Mouse (Mus musculus): ENCODE measurements at regions not wholly inside any gene's neighbourhood (a gene's known extent, or its start where the extent isn't known, plus 50 kb on each side); places are given as distances from the start of the nearest gene placed in this dataset.

DNA sequence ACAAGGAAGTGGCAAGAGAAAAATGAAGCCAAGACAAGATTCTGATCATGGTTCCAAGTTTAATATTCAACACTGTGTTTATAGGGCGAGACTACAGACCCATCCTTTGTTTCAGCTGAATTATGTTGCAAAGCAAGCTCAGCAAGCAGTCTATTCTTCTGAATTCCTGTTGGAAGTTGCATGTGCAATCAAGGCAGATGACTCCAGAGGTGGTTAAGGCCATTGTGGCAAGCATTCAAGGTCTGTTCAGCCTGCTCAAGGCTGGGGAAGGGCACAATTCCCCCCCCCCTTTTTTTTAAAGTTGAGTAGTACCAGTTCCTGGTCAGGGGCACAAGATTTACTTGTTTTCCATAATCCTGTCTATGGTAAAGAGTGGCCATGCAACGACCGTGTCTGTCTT is 431.1 kb downstream of the 1810013L24Rik start:
- H3K4me3 ChIP-seq (ENCODE audit: control insufficient read depth, low read depth, low read length) = no peak overlapping the region
- TF ChIP-seq CTCF (IDR thresholded peaks at IDR 0.05; ENCODE audit: control insufficient read depth, insufficient read depth, insufficient replicate concordance, low read depth, low read length) (no peak), POLR2A (IDR thresholded peaks at IDR 0.05; ENCODE audit: control insufficient read depth, low read depth, low read length) (no peak)

DNA sequence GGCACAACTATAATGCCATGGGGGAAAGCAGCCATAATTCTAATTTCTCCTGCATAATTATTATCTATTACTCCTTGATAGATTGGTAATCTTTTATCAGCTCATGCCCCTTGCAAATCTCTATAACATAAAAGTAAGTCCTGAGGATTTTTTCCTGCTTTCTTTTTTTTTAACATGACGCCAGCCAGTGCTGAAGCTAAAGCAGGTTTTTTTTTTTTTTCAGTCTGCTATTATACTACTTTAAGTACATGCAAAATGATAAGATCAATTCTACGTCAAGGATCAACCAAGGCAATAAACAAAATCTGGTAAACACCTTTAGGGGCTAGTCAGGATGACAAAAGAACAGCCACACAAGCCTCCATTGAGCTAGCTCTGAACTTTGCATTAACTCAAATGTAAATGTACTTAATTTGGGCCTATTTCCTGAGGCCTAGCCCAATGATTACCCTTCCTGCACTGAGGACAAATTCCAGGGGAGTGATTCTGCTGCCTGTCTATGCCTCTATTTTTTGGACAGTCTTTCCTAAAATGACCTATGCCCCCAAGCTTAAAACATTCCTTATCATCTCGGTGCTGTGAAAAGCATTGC is 434.8 kb downstream of the 1810013L24Rik start:
- Histone ChIP-seq H3K4me3 (ENCODE audit: control insufficient read depth, low read depth, low read length) (no peak overlapping the region), H3K36me3 (ENCODE audit: control insufficient read depth, insufficient read depth, low read length) (no peaks in the 10 kb centered on the region), H3K27ac (ENCODE audit: control insufficient read depth, insufficient read depth, low read depth, low read length) (no peak overlapping the region), H3K27me3 (ENCODE audit: control insufficient read depth, insufficient read depth, low read length) (no peaks in the 10 kb centered on the region), H3K4me1 (ENCODE audit: control insufficient read depth, insufficient read depth, low read length) (no peaks in the 10 kb centered on the region)
- no peak for TF ChIP-seq POLR2A (IDR thresholded peaks at IDR 0.05; ENCODE audit: control insufficient read depth, low read depth, low read length)
- TF ChIP-seq CTCF (IDR thresholded peaks at IDR 0.05; ENCODE audit: control insufficient read depth, insufficient read depth, insufficient replicate concordance, low read depth, low read length) = no peak

More for the DNA sequence above, 431.1 kb downstream of the 1810013L24Rik start:
- no peaks in the 10 kb centered on the region for H3K27me3 ChIP-seq (ENCODE audit: control insufficient read depth, insufficient read depth, low read length)
- H3K4me1 ChIP-seq (ENCODE audit: control insufficient read depth, insufficient read depth, low read length) = no peaks in the 10 kb centered on the region
- no peak overlapping the region for H3K27ac ChIP-seq (ENCODE audit: control insufficient read depth, insufficient read depth, low read depth, low read length)
- H3K36me3 ChIP-seq (ENCODE audit: control insufficient read depth, insufficient read depth, low read length) = no peaks in the 10 kb centered on the region

DNA sequence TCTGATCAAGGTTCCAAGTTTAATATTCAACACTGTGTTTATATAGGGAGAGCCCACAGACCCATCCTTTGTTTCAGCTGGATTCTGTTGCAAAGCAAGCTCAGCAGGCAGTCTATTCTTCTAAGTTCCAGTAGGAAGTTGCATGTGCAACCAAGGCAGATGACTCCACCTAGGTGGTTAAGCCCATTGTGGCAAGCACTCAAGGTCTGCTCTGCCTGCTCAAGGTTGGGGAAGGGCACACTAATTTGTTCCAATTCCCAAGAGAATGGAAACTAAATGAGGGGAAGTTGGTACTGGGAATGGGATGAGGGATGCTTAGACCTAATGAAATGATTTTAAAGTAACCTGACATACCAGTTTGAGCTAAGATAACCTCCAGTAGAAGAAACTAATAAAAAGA is 437.3 kb downstream of the 1810013L24Rik start:
- no peak overlapping the region for H3K27ac ChIP-seq (ENCODE audit: control insufficient read depth, insufficient read depth, low read depth, low read length)
- TF ChIP-seq POLR2A (IDR thresholded peaks at IDR 0.05; ENCODE audit: control insufficient read depth, low read depth, low read length) = no peak
- H3K27me3 ChIP-seq (ENCODE audit: control insufficient read depth, insufficient read depth, low read length) = no peaks in the 10 kb centered on the region
- no peaks in the 10 kb centered on the region for H3K4me1 ChIP-seq (ENCODE audit: control insufficient read depth, insufficient read depth, low read length)
- H3K4me3 ChIP-seq (ENCODE audit: control insufficient read depth, low read depth, low read length) = no peak overlapping the region
- H3K36me3 ChIP-seq (ENCODE audit: control insufficient read depth, insufficient read depth, low read length) = no peaks in the 10 kb centered on the region

DNA sequence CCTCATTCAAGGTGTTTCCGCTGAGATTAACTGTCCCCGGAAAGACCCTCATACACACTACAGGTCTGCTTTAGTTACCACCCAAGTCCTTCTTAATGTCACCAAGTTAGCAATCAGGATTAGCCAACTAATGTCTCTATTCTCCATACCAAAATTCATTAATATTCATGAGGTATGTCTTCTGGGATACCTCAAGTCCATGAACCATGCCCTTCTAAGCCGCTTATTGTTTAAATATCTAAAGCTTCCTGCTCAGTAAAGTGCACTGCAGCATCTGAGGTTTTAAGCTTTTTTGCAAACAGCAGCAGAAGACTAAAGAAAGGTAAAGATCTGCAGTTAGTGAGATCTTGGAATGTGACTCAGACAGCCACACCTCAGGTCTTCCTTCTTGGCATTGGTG is 440.2 kb downstream of the 1810013L24Rik start:
- Histone ChIP-seq H3K36me3 (ENCODE audit: control insufficient read depth, insufficient read depth, low read length) (no peaks in the 10 kb centered on the region), H3K4me1 (ENCODE audit: control insufficient read depth, insufficient read depth, low read length) (no peaks in the 10 kb centered on the region), H3K27ac (ENCODE audit: control insufficient read depth, insufficient read depth, low read depth, low read length) (no peak overlapping the region), H3K4me3 (ENCODE audit: control insufficient read depth, low read depth, low read length) (no peak overlapping the region), H3K27me3 (ENCODE audit: control insufficient read depth, insufficient read depth, low read length) (no peaks in the 10 kb centered on the region)
- no peak for TF ChIP-seq POLR2A (IDR thresholded peaks at IDR 0.05; ENCODE audit: control insufficient read depth, low read depth, low read length)
- no peak for TF ChIP-seq CTCF (IDR thresholded peaks at IDR 0.05; ENCODE audit: control insufficient read depth, insufficient read depth, insufficient replicate concordance, low read depth, low read length)

DNA sequence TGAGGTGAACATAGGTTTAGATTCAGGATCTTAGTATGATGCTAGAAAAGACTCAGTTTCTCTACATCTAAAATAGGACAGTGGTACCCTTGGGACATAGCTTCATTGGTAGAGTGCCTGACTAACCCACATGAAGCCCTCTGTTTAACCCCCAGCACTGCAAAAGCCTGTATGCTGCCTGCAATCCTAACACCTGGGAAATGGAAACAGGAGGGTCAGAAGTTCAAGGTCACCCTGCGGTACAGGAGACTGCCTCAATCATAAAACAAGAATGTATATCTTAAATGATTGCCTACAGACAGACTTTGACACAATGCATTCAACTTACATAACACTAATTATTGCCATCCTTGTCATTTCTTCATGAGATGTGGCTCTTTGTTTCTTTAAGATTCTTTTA is 440.8 kb downstream of the 1810013L24Rik start:
- no peaks in the 10 kb centered on the region for H3K36me3 ChIP-seq (ENCODE audit: control insufficient read depth, insufficient read depth, low read length)
- no peak overlapping the region for H3K4me3 ChIP-seq (ENCODE audit: control insufficient read depth, low read depth, low read length)
- no peaks in the 10 kb centered on the region for H3K4me1 ChIP-seq (ENCODE audit: control insufficient read depth, insufficient read depth, low read length)
- H3K27me3 ChIP-seq (ENCODE audit: control insufficient read depth, insufficient read depth, low read length) = no peaks in the 10 kb centered on the region
- TF ChIP-seq CTCF (IDR thresholded peaks at IDR 0.05; ENCODE audit: control insufficient read depth, insufficient read depth, insufficient replicate concordance, low read depth, low read length) = no peak
- no peak for TF ChIP-seq POLR2A (IDR thresholded peaks at IDR 0.05; ENCODE audit: control insufficient read depth, low read depth, low read length)
- H3K27ac ChIP-seq (ENCODE audit: control insufficient read depth, insufficient read depth, low read depth, low read length) = no peak overlapping the region

DNA sequence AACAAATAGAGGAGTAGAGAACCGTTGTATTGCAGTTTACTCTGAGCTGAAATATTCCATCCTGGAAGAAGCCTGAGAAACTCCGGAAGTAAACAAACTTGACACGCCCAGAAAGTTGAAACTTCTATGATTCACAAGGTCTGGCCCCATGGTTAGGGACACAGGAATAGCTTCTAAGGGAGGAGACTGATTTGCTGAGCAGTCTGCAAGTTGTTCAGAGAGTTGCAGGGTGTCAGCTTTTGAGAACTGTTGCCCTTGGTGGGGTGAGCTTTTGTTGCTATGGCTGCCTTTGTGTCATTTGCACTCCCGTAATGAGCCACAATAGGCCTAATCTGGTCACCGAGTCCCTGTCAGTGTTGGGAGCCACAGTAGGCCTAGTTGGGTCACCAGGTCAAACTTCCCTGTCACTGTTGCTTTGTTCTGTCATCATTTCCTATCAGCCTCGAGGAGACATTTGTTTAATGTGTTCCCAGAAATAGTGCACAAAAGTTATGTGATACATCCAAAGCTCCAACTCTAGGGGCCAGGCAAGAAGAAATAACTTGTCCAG is 443.9 kb downstream of the 1810013L24Rik start:
- Histone ChIP-seq H3K4me3 (ENCODE audit: control insufficient read depth, low read depth, low read length) (no peak overlapping the region), H3K27ac (ENCODE audit: control insufficient read depth, insufficient read depth, low read depth, low read length) (no peak overlapping the region), H3K36me3 (ENCODE audit: control insufficient read depth, insufficient read depth, low read length) (no peaks in the 10 kb centered on the region), H3K27me3 (ENCODE audit: control insufficient read depth, insufficient read depth, low read length) (no peaks in the 10 kb centered on the region), H3K4me1 (ENCODE audit: control insufficient read depth, insufficient read depth, low read length) (no peaks in the 10 kb centered on the region)
- TF ChIP-seq POLR2A (IDR thresholded peaks at IDR 0.05; ENCODE audit: control insufficient read depth, low read depth, low read length) (no peak), CTCF (IDR thresholded peaks at IDR 0.05; ENCODE audit: control insufficient read depth, insufficient read depth, insufficient replicate concordance, low read depth, low read length) (no peak)

DNA sequence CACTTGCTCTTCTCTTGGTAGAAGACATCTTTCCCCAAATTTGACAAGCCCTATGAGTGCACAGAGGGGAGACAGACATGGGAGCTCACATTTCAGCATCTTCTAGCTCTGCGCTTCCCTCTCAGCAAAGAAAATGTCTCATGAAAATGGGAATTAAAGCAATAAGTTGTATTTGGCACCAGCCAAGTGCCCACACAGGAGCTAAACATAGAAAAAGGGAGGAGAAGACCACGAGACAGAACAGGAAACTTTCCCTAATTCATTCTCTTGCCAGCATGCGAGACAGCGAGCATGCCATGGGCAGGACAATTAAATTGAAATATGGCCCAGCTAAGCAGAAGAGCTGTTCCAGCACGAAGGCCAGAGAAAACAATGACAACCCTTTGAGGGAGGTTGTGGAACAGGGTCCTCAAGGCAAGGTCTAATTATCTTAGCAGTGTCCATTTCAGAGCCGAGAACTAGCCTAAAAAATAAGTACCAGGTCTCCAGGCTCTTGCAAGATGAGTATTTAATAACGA is 444.7 kb downstream of the 1810013L24Rik start:
- Histone ChIP-seq H3K27ac (ENCODE audit: control insufficient read depth, insufficient read depth, low read depth, low read length) (no peak overlapping the region), H3K36me3 (ENCODE audit: control insufficient read depth, insufficient read depth, low read length) (no peaks in the 10 kb centered on the region), H3K27me3 (ENCODE audit: control insufficient read depth, insufficient read depth, low read length) (no peaks in the 10 kb centered on the region), H3K4me1 (ENCODE audit: control insufficient read depth, insufficient read depth, low read length) (no peaks in the 10 kb centered on the region), H3K4me3 (ENCODE audit: control insufficient read depth, low read depth, low read length) (no peak overlapping the region)
- TF ChIP-seq CTCF (IDR thresholded peaks at IDR 0.05; ENCODE audit: control insufficient read depth, insufficient read depth, insufficient replicate concordance, low read depth, low read length) = no peak
- no peak for TF ChIP-seq POLR2A (IDR thresholded peaks at IDR 0.05; ENCODE audit: control insufficient read depth, low read depth, low read length)

All from testis, adult 2 months (tissue).